Mouse (Mus musculus) embryonic facial prominence, embryonic 15.5 days (tissue): Measurements from ENCODE around the gene Ssbp4. TPM values are rescaled to one million over a fixed set of nuclear protein-coding genes. Genes with fewer than 3 reads are reported as not detected.

ENCODE experiments used
- ATAC-seq: fragments of 200-750 bp; cut with Nextera tagmentation; 2 replicates; pipeline ENCODE4 v1.8.0; 2017; ENCODE audit warnings: low read depth, moderate TSS enrichment; ENCODE audit not compliant: insufficient number of reproducible peaks, low FRiP score, low TSS enrichment
- H3K27ac ChIP-seq: fragments of 300-500 bp; sonication (generic); replicated peaks from 2 replicates; pipeline ENCODE4 v1.5.1; 2015; ENCODE audit warnings: mild to moderate bottlenecking, inconsistent platforms
- H3K27me3 ChIP-seq: fragments of 300-500 bp; sonication (generic); 2 replicates; pipeline ENCODE4 v1.6.1; 2015; ENCODE audit warnings: inconsistent platforms
- H3K36me3 ChIP-seq: fragments of 300-500 bp; sonication (generic); 2 replicates; pipeline ENCODE4 v1.6.1; 2015; ENCODE audit warnings: mild to moderate bottlenecking, inconsistent platforms
- H3K4me1 ChIP-seq: fragments of 300-500 bp; sonication (generic); 2 replicates; pipeline ENCODE4 v1.6.1; 2015; ENCODE audit warnings: inconsistent platforms
- H3K4me2 ChIP-seq: fragments of 300-500 bp; sonication (generic); replicated peaks from 2 replicates; pipeline ENCODE4 v1.6.1; 2015; ENCODE audit warnings: mild to moderate bottlenecking, inconsistent platforms
- H3K4me3 ChIP-seq: fragments of 300-500 bp; sonication (generic); replicated peaks from 2 replicates; pipeline ENCODE4 v1.5.1; 2015; ENCODE audit warnings: mild to moderate bottlenecking, inconsistent platforms
- H3K9ac ChIP-seq: fragments of 300-500 bp; sonication (generic); 2 replicates; pipeline ENCODE4 v1.6.1; 2015; ENCODE audit warnings: inconsistent platforms
- H3K9me3 ChIP-seq: fragments of 300-500 bp; sonication (generic); replicated peaks from 2 replicates; pipeline ENCODE4 v1.6.1; 2016; ENCODE audit warnings: inconsistent platforms
- WGBS: fragments of 180-500 bp; shearing (Covaris S2); methylation state at CpG from one replicate; pipeline ENCODE4 v1.1.7; 2015; 5-methylcytosine and 5-hydroxymethylcytosine counted together
- polyA plus RNA-seq: library from polyadenylated mRNA; unstranded; fragments of >200 nt; fragmentation: Nextera tagmentation; extraction: Ambion mirVana; gene quantifications from 2 replicates; pipeline ENCODE4 v1.2.1, GENCODE M21; 2015

Gene Ssbp4
- polyA plus RNA-seq, 1 experiment from 2014 or later: 127 TPM

DNA sequence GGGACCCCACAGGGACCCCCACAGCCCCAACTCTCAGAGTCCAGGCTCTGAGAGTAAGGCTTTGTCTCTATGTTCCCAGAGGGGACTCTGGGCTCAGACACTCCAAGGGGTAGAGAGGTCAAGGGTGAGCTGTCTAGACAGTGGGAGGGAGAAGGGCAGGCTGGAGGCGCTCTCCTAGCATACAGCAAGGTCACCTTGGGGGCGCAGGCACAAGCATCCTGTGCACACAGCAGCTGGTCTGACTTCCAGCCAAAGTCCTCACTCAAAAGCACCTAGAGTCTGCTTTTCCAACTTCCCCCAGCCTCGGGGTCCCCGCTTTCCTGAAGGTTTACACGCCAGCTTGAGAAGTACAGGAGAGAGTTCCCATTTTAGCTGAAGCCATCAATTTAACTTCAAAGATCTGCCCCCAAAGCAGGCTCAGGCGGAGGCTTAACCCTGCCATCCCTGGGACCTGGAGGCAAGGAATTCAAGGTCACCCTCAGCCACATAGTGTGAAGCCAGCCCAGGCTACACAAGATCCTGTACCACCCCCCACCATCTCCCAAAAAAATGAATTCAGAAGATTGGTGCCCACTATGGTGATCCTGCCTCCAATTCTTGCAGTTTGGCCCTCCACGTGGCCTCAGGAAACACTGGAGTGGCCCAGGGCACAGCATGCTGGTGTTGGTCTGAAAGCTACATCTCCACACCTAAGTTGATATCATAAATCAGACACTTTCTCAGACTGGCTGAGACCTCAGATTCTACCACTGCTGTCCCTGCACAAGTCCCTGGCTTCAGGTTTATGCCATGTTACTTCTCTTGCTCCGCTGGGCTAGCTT is 38.9 kb upstream of the Ssbp4 start:
- H3K36me3 ChIP-seq: peaks cover 24% of the 10 kb centered on the region
- no peak for ATAC-seq
- WGBS: 48% methylated on average over 8 of the region's 8 CpGs
- no peaks in the 10 kb centered on the region for H3K27me3 ChIP-seq
- H3K9me3 ChIP-seq: no peaks in the 10 kb centered on the region
- no peak overlapping the region for H3K9ac ChIP-seq
- no peak overlapping the region for H3K4me3 ChIP-seq
- H3K4me2 ChIP-seq: no peak overlapping the region
- H3K27ac ChIP-seq: no peak overlapping the region
- peaks cover 26% of the 10 kb centered on the region for H3K4me1 ChIP-seq

DNA sequence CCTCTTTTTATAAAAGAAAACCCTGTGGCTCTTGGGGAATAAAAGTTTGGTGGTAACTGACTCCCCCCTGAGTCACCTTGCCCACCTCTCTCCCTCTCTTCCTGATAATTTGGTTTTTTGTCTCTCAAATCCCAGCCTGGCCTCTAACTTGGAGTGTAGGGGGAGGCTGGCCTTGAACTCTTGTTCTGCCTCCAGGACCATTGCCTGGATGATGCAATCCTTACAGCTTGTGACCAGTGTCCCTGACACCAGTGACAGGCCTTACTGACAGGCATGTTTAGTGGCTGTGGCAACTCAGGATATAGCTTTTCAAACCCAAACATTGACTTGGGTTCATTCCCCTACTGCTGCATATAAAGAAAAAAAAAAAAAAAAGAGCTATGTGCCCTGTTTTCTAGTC is 38.1 kb upstream of the Ssbp4 start:
- ATAC-seq: no peak

DNA sequence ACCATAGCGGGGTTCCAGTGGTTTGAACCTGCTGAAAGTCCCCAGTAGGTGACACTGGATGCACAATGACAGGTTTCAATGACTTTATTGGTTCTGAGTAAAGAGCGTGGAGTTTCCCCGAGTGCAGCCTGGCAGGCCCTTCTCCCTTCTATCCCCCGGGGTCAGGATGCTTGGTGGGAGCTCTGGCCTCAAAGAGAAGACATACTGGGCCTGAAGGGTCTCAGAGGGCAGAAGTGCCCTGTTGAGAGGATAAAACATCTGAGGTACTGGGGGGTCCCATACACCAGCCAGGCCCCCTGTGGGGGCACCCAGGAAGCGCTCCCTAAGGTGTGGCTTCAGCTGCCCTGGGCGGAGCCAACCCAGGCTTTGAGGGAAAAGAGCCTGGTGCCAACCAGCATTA is 37.7 kb upstream of the Ssbp4 start:
- peaks cover 14% of the 10 kb centered on the region; the same call in 1 of the 2 replicates for H3K36me3 ChIP-seq
- H3K27ac ChIP-seq: no peak overlapping the region
- H3K4me1 ChIP-seq: peaks cover 26% of the 10 kb centered on the region
- no peaks in the 10 kb centered on the region for H3K9me3 ChIP-seq
- no peaks in the 10 kb centered on the region for H3K27me3 ChIP-seq
- ATAC-seq: no peak
- no peak overlapping the region for H3K4me2 ChIP-seq
- 73% methylated on average over 6 of the region's 6 CpGs for WGBS
- H3K9ac ChIP-seq: no peak overlapping the region
- H3K4me3 ChIP-seq: no peak overlapping the region

More for the DNA sequence above, 38.1 kb upstream of the Ssbp4 start:
- Histone ChIP-seq H3K9me3 (no peaks in the 10 kb centered on the region), H3K36me3 (peaks cover 17% of the 10 kb centered on the region), H3K27me3 (no peaks in the 10 kb centered on the region), H3K9ac (no peak overlapping the region), H3K4me2 (no peak overlapping the region), H3K4me1 (peaks cover 26% of the 10 kb centered on the region), H3K27ac (no peak overlapping the region), H3K4me3 (no peak overlapping the region)

DNA sequence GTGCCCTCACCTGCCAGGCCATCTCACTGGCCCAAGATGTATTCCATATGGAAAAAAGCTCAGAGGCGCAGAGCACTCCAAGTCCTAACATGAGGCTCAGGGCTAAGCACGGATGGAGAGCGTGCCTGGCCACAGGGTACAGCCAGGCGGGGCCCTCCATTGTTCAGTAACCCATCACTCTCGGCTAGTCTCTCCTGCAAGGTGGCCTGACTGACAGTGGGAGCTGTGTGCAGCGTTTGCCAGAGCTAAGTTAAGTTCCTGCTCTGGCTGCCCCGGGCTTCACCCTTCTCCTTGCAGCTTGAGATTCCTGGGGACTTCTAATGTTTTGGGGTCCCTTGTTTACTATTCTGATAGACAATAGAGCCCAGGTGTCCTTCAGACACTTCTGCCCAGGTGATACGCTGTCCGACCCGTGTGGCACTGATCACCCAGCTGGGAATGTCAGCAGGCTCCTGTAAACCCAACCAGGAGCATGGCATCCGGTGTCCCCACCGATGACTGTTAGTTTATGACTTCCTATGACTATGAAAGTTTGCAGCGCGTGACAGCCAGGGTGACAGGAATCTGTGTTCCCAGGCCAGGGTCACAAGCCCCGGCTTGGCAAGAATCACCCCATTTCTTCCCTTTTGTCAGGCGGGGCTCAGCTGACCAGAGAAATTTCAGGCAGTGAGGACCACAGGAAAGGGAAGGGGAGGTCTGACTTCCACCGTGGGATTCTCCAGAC is 37.0 kb upstream of the Ssbp4 start:
- H3K27ac ChIP-seq: no peak overlapping the region
- WGBS: 58% methylated on average over 17 of the region's 17 CpGs

DNA sequence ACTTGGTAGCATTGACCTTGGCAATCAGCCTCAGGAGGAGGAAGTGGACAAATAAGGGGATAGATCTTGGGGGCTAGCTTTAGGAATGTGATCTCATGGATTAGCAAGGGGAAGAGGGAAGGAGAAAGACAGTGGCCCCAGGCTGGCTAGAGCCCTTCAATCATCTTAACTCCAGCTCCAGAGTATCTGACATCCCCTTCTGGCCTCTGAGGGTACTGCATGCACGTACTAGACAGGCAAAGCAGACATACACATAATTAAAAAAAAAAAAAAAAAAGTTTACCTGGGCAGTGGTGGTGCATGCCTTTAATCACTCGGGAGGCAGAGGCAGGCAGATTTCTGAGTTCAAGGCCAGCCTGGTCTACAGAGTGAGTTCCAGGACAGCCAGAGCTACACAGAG is 35.4 kb upstream of the Ssbp4 start:
- peaks cover 18% of the 10 kb centered on the region for H3K4me1 ChIP-seq
- H3K27ac ChIP-seq: no peak overlapping the region
- H3K9me3 ChIP-seq: no peaks in the 10 kb centered on the region
- H3K4me2 ChIP-seq: no peak overlapping the region
- H3K27me3 ChIP-seq: no peaks in the 10 kb centered on the region
- WGBS: 82% methylated on average over 2 of the region's 2 CpGs
- ATAC-seq: no peak
- no peaks in the 10 kb centered on the region for H3K36me3 ChIP-seq
- H3K9ac ChIP-seq: no peak overlapping the region
- H3K4me3 ChIP-seq: no peak overlapping the region

More for the DNA sequence above, 37.0 kb upstream of the Ssbp4 start:
- H3K9ac ChIP-seq: no peak overlapping the region
- no peak overlapping the region for H3K4me2 ChIP-seq
- no peaks in the 10 kb centered on the region for H3K9me3 ChIP-seq
- H3K4me3 ChIP-seq: no peak overlapping the region
- H3K4me1 ChIP-seq: peaks cover 26% of the 10 kb centered on the region
- H3K36me3 ChIP-seq: peaks cover 7% of the 10 kb centered on the region; the same call in 1 of the 2 replicates
- no peaks in the 10 kb centered on the region for H3K27me3 ChIP-seq
- no peak for ATAC-seq

DNA sequence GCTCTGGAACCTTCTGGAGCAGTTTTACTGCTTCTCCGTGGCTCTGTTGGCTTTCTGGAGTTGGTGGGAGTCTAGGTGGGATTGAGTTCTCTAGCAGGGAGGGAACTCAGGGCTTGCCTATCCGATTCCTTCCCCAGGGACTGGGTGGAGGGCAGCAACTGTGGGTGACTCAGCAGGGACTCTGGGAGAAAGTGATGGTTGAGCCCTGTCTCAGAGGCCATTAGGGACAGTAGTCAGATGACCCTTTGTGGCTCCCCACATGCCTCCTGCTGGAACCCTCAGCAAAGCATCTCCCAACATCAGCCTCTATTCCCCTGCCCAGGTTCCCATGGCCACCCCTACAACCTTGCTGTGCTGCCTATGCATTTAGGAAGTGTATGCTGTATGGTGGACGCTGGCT is 34.3 kb upstream of the Ssbp4 start:
- Histone ChIP-seq H3K36me3 (no peaks in the 10 kb centered on the region), H3K27me3 (no peaks in the 10 kb centered on the region), H3K9ac (no peak overlapping the region), H3K4me3 (no peak overlapping the region), H3K27ac (no peak overlapping the region), H3K4me1 (peaks cover 17% of the 10 kb centered on the region), H3K4me2 (no peak overlapping the region), H3K9me3 (no peaks in the 10 kb centered on the region)
- 52% methylated on average over 3 of the region's 3 CpGs for WGBS
- ATAC-seq: no peak

DNA sequence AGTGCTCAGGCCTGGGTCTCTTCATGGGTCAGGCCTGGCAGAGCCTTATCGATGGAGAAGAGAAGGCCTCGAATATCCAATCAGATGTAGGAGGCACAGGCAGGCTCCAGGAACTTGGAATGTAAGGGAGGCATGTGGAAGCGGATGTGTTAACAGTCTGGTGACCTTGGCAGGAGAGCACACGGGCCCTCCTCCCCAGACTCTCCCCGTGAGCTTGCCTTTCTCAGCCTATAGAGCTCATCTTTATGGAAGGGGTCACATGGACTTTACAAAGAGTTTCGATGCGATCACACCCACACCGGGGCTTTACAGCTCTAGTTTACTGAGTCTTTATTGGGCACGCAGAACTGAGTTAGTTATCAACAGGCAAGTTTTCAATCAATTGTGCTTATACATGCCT is 30.1 kb upstream of the Ssbp4 start:
- Histone ChIP-seq H3K4me2 (no peak overlapping the region), H3K36me3 (no peaks in the 10 kb centered on the region), H3K4me3 (no peak overlapping the region), H3K4me1 (peaks cover 8% of the 10 kb centered on the region; the same call in 1 of the 2 replicates), H3K9me3 (no peaks in the 10 kb centered on the region), H3K9ac (no peak overlapping the region), H3K27ac (no peak overlapping the region), H3K27me3 (no peaks in the 10 kb centered on the region)
- ATAC-seq: no peak
- 76% methylated on average over 9 of the region's 9 CpGs for WGBS

DNA sequence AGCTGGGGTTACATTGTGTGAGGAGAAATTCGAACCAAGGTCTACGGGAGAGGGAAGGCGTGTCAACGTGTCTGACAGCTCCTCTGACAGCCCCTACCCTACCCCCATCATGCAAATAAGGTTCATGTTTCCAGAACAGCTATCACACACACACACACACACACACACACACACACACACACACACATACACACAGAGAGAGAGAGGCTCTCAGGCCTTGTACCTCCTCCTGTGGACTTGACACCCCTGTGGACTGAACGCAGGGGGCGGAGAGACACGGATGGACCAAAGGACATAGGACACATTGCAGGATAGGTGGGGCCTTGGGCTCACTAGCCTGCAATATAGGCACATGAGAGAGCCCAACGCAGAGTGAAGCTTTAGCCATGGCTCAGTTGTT is 28.2 kb upstream of the Ssbp4 start:
- Histone ChIP-seq H3K4me1 (peaks cover 11% of the 10 kb centered on the region; the same call in 1 of the 2 replicates), H3K4me2 (no peak overlapping the region), H3K9me3 (no peaks in the 10 kb centered on the region), H3K4me3 (no peak overlapping the region), H3K9ac (no peak overlapping the region), H3K27ac (no peak overlapping the region), H3K36me3 (no peaks in the 10 kb centered on the region), H3K27me3 (no peaks in the 10 kb centered on the region)
- ATAC-seq: no peak
- WGBS: 57% methylated on average over 8 of the region's 8 CpGs

DNA sequence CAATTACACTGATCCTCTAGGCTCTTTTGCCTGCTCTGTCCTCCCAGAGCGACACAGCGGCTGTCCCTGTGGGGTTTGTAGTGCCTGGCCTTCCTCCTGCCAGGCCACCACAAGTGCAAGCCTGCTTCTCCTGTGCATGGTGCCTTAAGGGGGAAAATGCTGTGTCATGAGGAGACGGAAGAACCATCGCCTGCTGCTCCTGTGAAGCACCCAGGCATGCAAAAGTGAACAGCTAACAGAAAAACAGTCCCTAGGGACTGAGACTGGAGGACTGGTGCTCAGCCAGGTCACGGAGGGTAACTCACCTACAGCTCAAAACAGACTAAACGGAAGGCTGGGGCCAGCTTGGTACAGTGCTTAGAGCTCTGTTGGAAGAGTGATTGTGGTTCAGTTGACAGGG is 26.9 kb upstream of the Ssbp4 start:
- H3K9ac ChIP-seq: no peak overlapping the region
- H3K4me2 ChIP-seq: no peak overlapping the region
- ATAC-seq: no peak
- H3K27me3 ChIP-seq: peaks cover 11% of the 10 kb centered on the region
- no peak overlapping the region for H3K27ac ChIP-seq
- 66% methylated on average over 6 of the region's 6 CpGs for WGBS
- no peaks in the 10 kb centered on the region for H3K9me3 ChIP-seq
- H3K4me3 ChIP-seq: no peak overlapping the region
- peaks cover 22% of the 10 kb centered on the region for H3K4me1 ChIP-seq
- H3K36me3 ChIP-seq: no peaks in the 10 kb centered on the region

DNA sequence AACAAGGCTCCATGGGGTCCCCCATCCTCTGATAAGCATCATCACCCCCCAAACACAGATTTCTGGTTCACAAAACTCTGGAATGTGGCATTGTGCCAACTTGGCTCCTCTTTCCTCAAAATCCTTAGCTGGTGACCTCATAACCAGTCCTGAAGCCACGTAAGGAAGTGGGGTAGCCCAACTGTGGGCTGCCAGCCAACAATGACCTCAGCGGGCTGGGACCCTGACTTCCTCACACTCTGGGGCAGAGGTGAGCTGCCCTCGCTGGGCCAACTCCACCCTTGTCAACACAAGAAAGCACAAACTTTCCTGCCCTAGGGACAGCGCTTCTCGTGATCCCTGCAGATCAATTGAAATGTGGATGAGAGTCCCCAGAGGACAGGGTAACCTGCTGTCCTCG is 25.4 kb upstream of the Ssbp4 start:
- Histone ChIP-seq H3K27me3 (peaks cover 11% of the 10 kb centered on the region), H3K4me1 (peaks cover 31% of the 10 kb centered on the region), H3K27ac (no peak overlapping the region), H3K4me2 (no peak overlapping the region), H3K9me3 (no peaks in the 10 kb centered on the region), H3K9ac (no peak overlapping the region), H3K4me3 (no peak overlapping the region), H3K36me3 (no peaks in the 10 kb centered on the region)
- 43% methylated on average over 6 of the region's 6 CpGs for WGBS
- no peak for ATAC-seq

DNA sequence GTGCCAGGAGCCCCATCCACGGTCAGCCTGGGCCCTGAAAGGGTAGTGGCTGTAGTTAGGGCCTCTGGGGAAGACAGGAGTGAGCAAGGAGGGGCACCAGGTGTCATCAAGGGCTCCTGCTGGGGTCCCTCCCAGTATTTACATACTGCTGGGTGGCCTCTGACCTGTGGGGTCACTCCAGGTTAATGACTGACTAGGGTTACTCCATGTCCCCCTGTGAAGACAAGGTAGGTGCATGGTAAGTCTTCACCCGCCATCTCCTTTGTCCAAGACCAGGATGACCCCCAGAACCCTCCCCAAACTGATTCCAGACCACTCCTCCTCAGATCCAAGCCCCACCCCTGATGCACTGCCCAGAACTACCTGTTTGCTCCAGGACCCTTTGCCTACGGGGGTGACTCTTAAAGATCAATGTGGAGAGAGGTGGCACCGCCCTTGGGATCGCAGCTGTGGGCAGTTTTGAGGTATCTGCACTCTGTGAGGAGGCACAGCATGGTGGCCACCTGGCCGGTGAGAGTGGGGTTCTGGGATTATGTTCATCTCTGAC is 23.7 kb upstream of the Ssbp4 start, which contains the start of gene Gdf15:
TSS of gene Gdf15 (minus strand) at position 111 of the 547 bp plus-strand sequence.
- ATAC-seq: no peak

More for the DNA sequence above, 23.7 kb upstream of the Ssbp4 start, which contains the start of gene Gdf15:
- Histone ChIP-seq H3K4me1 (peaks cover 31% of the 10 kb centered on the region), H3K4me2 (peak within 1 kb of the TSS; percentile 15; the same call in 1 of the 2 replicates), H3K36me3 (no peaks in the 10 kb centered on the region), H3K9ac (no peak within 1 kb of the TSS), H3K27ac (no peak within 1 kb of the TSS), H3K4me3 (no peak within 1 kb of the TSS), H3K27me3 (peaks cover 11% of the 10 kb centered on the region), H3K9me3 (no peaks in the 10 kb centered on the region)
- 67% methylated on average over 6 of the region's 6 CpGs for WGBS
